Mouse (Mus musculus): ENCODE measurements around the gene Atg5. TPM values are rescaled to one million over a fixed set of nuclear protein-coding genes. Genes with fewer than 3 reads are reported as not detected.
"Not testable (repeated sequence)": the region's sequence is repeated elsewhere in the genome, so short reads cannot be mapped to it uniquely, and the experiment has no call there.

Atg5 gene
- polyA plus RNA-seq (2015; fragmentation: Nextera tagmentation; extraction: Ambion mirVana) = 44.9 and 45.7 TPM in 2 replicates

DNA sequence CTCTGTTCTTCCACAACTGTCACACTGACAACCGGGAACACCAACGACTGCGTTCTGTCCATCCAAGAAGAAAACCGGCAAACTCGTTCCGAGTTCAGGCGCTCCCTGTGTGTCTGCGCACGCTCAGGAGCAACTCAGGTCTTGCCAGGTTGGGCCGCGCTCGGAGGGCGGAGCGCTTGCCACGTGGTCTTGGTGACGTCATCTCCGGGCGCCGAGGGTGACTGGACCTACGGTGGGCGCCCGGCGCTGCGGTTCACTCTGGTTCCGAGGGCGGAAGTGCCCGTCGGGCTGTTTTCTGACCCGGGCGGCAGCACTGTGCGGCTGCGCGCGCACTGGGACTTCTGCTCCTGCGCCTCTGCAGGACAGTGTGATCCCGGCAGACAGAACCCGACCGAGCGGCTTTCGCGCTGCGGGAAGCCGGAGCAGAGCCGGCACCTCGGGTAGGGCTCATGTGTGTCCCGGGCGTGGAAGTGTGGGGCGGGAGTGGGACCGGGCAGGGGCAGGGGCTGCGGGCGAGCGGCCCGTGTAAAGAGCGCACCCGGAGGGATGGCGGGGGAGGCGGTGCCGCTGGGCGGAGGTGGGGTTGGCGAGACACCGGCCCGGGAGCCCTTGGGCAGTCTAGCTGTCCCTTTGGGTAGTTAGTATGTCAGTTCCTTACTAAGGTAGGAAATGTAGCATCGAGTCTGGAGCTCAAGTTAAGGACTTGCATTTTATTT, at the start of gene Atg5:
Atg5 (plus strand) TSS at position 214 of the 716 bp plus-strand sequence.
- peak; percentile 99 for ATAC-seq (replicated peaks)
- peaks cover 22% of the 10 kb centered on the region for H3K4me1 ChIP-seq
- H3K36me3 ChIP-seq (replicated peaks) = no peaks in the 10 kb centered on the region
- WGBS = under 1% methylated on average over 63 of the region's 63 CpGs
- peak within 1 kb of the TSS; percentile 64 for H3K4me2 ChIP-seq
- no peaks in the 10 kb centered on the region for H3K27me3 ChIP-seq (replicated peaks)
- peak within 1 kb of the TSS; percentile 90 for H3K27ac ChIP-seq
- peak within 1 kb of the TSS; percentile 87 for H3K9ac ChIP-seq
- H3K9me3 ChIP-seq = no peaks in the 10 kb centered on the region
- H3K4me3 ChIP-seq = peak within 1 kb of the TSS; percentile 93

DNA sequence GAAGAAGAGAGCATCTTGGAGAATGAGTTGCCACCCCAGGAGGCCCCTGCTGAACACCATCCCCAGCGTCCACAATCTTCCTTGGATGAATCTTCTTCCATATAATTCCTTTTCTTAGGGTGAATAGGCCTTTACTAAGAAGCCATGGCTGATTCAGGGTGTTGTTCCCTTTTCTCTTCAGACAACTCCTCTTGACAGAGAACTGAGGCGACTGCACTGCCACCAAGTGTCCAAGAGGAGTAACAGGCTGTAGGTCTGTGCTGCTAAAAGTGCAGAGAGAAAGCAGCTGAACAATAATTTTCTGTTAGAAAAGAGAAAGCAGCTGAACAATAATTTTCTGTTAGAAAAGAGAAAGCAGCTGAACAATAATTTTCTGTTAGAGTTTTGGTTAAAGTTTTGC, 49.1 kb upstream of the Atg5 start:
- H3K9me3 ChIP-seq = not testable (repeated sequence)
- 16% methylated on average over 2 of the region's 2 CpGs for WGBS

DNA sequence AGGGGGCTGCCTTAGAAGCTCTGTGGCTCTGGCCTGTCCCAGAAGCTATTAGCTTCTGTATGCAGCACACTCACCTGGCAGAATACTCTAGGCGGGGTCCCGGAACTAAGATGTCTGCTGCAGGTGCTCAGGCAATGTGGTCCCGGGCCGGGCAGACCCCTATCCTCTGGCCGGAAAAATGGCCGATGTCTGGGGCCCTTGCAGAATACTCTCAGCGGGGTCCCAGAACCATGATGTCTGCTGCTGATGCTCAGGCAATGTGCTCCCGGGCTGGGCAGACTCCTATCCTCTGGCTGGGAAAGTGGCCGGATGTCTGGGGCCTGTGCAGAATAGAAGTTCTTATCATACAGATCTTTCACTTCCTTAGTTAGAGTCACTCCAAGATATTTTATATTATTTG, 43.8 kb upstream of the Atg5 start:
- Histone ChIP-seq H3K9ac (no peak overlapping the region), H3K9me3 (no peaks in the 10 kb centered on the region), H3K36me3 (replicated peaks) (no peaks in the 10 kb centered on the region), H3K4me1 (no peaks in the 10 kb centered on the region), H3K4me3 (no peak overlapping the region), H3K27ac (no peak overlapping the region), H3K4me2 (no peak overlapping the region), H3K27me3 (replicated peaks) (no peaks in the 10 kb centered on the region)
- 95% methylated on average over 9 of the region's 9 CpGs for WGBS
- no peak for ATAC-seq (replicated peaks)

More for the DNA sequence above, 49.1 kb upstream of the Atg5 start:
- not testable (repeated sequence) for H3K36me3 ChIP-seq (replicated peaks); H3K9ac ChIP-seq; H3K4me2 ChIP-seq; H3K27ac ChIP-seq; ATAC-seq (replicated peaks); H3K4me1 ChIP-seq; H3K4me3 ChIP-seq; H3K27me3 ChIP-seq (replicated peaks)

DNA sequence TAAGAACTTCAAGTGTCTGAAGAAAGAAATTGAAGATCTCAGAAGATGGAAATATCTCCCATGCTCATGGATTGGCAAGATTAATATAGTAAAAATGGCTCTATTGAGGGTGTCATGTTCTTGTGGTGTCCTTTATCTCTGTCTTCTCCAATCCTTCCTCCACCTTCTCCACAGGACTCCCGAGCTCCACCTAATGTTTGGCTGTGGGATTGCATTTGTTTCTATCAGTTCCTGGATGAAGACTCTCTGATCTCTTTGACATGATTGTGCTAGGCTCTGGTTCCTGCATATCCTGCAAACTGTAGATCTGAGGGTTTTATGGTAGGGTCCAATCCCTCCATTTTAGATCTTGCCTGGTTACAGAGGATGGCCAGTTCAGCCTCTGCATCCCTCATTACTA, 34.8 kb upstream of the Atg5 start:
- not testable (repeated sequence) for H3K4me2 ChIP-seq; H3K27me3 ChIP-seq (replicated peaks); H3K9ac ChIP-seq; H3K36me3 ChIP-seq (replicated peaks); H3K4me3 ChIP-seq; H3K9me3 ChIP-seq; H3K4me1 ChIP-seq; H3K27ac ChIP-seq; ATAC-seq (replicated peaks)
- WGBS = 10% methylated on average over 1 of the region's 1 CpGs

DNA sequence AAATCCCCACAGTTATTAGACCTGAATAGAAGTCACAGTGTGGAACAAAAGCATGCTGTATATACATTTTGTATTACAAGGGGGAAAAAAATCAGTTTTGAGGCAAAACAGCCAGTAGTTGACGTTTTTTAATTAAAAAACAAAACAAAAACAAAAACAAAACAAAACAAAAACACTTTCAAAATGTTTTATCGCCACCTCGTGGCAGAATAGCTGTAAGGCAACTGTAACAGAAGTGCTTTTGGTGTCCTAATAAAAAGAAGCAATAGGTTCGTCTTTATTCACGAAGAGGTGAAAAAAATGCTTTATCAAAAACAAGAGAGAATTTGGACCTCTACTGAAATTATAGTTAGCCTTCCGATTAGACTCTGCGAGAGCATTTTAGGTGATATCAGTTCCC, 32.9 kb upstream of the Atg5 start:
- not testable (repeated sequence) for H3K9ac ChIP-seq; H3K27me3 ChIP-seq (replicated peaks); H3K4me2 ChIP-seq; H3K36me3 ChIP-seq (replicated peaks); H3K4me3 ChIP-seq; H3K27ac ChIP-seq; H3K4me1 ChIP-seq; H3K9me3 ChIP-seq; ATAC-seq (replicated peaks)
- 42% methylated on average over 7 of the region's 7 CpGs for WGBS

DNA sequence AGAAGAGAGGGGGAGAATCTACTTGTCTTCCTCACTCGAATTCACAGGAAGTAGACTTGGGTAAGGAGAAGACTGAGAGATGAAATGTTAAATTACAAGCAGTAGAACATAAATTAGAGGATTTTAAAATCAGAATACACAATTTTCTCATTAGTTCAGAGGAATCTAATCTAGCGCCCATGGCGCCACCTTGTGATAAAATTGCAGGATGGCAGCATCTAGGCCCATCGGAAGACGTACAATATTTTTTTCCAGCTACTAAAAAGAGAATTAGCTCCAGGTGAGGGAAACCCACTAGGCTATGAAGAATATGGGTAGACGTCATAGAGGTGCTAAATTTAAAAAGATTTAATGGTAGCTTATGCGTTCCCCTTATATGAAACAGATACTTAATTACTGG, 11.5 kb upstream of the Atg5 start:
- Histone ChIP-seq H3K36me3 (replicated peaks) (no peaks in the 10 kb centered on the region), H3K27me3 (replicated peaks) (no peaks in the 10 kb centered on the region), H3K9me3 (no peaks in the 10 kb centered on the region), H3K4me1 (no peaks in the 10 kb centered on the region), H3K27ac (no peak overlapping the region), H3K9ac (no peak overlapping the region), H3K4me3 (no peak overlapping the region), H3K4me2 (no peak overlapping the region)
- ATAC-seq (replicated peaks) = no peak
- 36% methylated on average over 7 of the region's 7 CpGs for WGBS

DNA sequence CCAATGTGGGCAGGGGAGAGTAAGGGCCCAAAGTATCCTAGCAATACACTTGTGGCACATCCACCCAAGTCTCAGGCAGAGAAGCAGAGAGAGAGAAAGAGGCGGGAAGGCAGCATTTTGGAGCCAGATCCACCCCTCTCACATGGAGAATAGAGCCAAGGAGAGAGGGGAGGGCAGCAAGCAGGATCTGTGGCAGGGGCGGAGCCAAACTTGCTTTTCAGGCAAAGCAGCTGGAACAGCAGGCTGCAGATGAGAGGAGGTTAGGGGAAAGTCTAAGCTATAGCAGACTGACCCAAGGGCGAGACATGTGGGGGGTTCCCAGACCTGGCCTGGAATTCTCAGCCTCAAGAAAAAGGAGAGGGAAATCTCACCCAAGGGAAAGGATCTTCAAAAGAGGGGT, 2.3 kb upstream of the Atg5 start:
- H3K4me3 ChIP-seq = no peak overlapping the region
- H3K36me3 ChIP-seq (replicated peaks) = no peaks in the 10 kb centered on the region
- H3K27me3 ChIP-seq (replicated peaks) = no peaks in the 10 kb centered on the region
- H3K9ac ChIP-seq = no peak overlapping the region
- H3K4me2 ChIP-seq = no peak overlapping the region
- ATAC-seq (replicated peaks) = no peak
- H3K9me3 ChIP-seq = no peaks in the 10 kb centered on the region
- WGBS = 59% methylated on average over 3 of the region's 3 CpGs
- no peak overlapping the region for H3K27ac ChIP-seq
- H3K4me1 ChIP-seq = peaks cover 22% of the 10 kb centered on the region

DNA sequence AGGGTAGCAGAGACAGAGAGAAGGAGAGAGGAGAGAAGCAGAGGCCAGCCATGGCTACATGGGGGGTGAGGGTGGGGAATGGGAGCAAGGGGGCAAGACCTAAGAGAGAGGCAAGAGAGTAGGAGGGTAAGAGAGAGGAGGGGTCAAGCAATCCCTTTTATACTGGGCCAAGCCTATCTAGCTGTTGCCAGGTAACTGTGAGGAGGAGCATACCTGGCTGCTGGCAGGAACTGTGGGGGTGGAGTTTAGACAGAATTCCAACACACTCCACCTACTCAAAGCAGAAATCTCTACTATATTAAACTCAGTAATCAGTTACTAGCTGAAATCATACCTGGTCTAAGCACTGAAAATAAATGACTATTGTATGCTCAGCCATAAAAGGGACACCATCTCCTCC, 1.6 kb upstream of the Atg5 start:
- no peak for ATAC-seq (replicated peaks)

DNA sequence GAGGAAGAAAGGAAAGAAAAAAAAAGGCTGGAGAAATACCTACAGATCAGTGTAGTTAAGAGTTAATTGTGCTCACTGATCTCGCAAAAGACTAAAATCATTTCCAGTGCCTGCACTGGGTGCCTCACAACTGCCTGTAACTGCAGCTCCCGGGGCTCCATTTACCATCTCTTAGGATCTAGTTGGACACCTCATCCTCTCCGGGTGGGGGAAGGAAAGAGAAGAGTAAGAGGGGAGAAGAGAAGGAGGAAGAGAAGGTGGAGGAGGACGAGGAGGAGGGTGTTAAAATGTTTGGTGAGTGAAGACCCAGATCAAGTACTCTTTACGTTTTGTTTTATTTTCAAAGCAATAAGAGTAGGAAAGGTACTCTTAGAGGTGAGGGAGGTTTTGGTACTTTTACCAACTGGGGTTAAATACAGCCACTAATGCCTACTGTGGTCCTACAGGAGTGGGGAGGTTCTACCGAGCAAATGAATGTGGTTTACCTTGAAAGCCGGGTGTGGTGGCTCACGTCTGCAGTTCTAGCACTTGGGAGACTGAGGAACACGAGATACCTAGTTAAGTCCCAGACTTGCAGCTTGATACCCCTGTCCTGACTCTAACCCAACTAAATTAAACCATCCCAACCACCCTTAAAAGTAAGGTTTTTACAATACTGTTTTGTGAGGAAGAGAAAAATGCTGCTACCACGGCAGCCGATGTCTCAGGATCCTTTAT, 574 bp upstream of the Atg5 start:
- ATAC-seq (replicated peaks) = peak; percentile 48
- Histone ChIP-seq H3K9me3 (no peaks in the 10 kb centered on the region), H3K27ac (0 out of 2 replicates have a peak overlapping the region, but pooled peaks have one; percentile 35), H3K4me1 (peaks cover 22% of the 10 kb centered on the region), H3K4me2 (peak overlapping the region; percentile 64), H3K27me3 (replicated peaks) (no peaks in the 10 kb centered on the region), H3K36me3 (replicated peaks) (no peaks in the 10 kb centered on the region), H3K9ac (peak overlapping the region; percentile 87), H3K4me3 (peak overlapping the region; percentile 93)
- WGBS = 14% methylated on average over 11 of the region's 11 CpGs

More for the DNA sequence above, 1.6 kb upstream of the Atg5 start:
- Histone ChIP-seq H3K27me3 (replicated peaks) (no peaks in the 10 kb centered on the region), H3K4me3 (no peak overlapping the region), H3K27ac (no peak overlapping the region), H3K4me1 (peaks cover 22% of the 10 kb centered on the region), H3K4me2 (no peak overlapping the region), H3K9ac (no peak overlapping the region), H3K9me3 (no peaks in the 10 kb centered on the region), H3K36me3 (replicated peaks) (no peaks in the 10 kb centered on the region)

DNA sequence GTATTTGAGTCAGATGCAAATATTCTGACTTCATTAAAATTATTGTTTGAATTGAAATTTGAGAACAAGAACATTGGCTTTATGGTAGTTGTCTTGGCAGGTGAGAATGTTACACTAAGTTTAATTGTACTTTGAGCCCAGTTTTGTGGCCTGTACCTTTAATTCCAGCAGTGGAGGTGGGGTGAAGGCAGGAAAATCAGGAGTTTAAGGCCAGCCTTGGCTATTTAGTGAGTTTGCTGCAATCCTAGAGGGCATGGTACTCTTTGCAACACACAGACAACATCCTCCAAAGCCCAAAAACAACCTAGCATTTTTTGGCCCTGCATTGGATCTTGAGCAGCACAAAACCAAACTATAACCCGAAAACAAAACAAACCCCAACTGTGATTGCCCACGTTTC, 1.1 kb downstream of the Atg5 start:
- Histone ChIP-seq H3K4me1 (peaks cover 22% of the 10 kb centered on the region), H3K27ac (no peak overlapping the region), H3K4me3 (peak overlapping the region; percentile 93), H3K9ac (no peak overlapping the region), H3K4me2 (peak overlapping the region; percentile 64), H3K36me3 (replicated peaks) (no peaks in the 10 kb centered on the region), H3K27me3 (replicated peaks) (no peaks in the 10 kb centered on the region), H3K9me3 (no peaks in the 10 kb centered on the region)
- ATAC-seq (replicated peaks) = no peak
- 56% methylated on average over 2 of the region's 2 CpGs for WGBS

DNA sequence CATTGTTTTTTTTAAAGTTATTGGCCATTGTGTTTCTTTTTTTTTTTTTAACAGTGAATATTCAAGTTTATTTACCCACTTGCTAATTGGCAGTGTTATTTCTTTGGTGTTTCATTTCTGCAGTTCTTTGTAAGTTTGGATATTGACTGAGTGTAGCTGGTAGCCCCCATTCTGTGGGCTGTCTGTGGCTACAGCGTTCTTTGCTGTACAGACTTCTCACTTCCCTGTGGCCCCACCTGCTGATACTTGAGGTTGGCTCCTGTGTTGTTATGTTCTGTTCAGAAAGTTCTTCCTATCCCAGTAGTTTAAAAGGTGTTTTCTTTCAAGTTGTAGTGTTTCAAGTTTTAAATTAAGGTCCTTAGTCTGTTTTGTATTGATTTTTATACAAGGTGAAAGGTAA, 14.2 kb downstream of the Atg5 start:
- H3K4me1 ChIP-seq = no peaks in the 10 kb centered on the region
- H3K9ac ChIP-seq = no peak overlapping the region
- H3K27ac ChIP-seq = no peak overlapping the region
- H3K36me3 ChIP-seq (replicated peaks) = peaks cover 7% of the 10 kb centered on the region; the same call in 1 of the 2 replicates
- H3K4me3 ChIP-seq = no peak overlapping the region
- WGBS = 86% methylated on average over 1 of the region's 1 CpGs
- H3K9me3 ChIP-seq = no peaks in the 10 kb centered on the region
- H3K27me3 ChIP-seq (replicated peaks) = no peaks in the 10 kb centered on the region
- no peak for ATAC-seq (replicated peaks)
- H3K4me2 ChIP-seq = no peak overlapping the region

DNA sequence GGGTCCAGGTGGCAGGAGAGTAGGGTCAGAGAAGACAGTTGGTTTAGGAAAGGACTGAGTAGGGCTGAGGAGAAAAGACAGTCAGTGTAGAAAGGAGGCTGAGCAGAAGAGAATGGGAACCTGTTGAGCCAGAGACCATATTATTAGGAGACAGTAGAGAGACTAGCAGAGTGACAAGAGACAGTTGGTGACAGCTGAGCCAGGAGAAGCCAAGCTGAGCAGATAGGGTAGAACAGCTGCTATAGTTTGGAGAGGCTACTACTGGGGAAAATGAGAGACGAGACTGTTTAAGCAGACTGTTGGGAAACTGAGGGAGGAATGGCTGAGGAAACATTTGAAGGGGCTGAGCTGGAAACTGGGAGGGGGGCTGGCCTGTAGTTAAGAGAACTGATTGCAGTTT, 16.9 kb downstream of the Atg5 start:
- no peak overlapping the region for H3K4me2 ChIP-seq
- H3K9ac ChIP-seq = no peak overlapping the region
- H3K4me1 ChIP-seq = no peaks in the 10 kb centered on the region
- no peaks in the 10 kb centered on the region for H3K27me3 ChIP-seq (replicated peaks)
- no peak overlapping the region for H3K4me3 ChIP-seq
- H3K27ac ChIP-seq = no peak overlapping the region
- no peak for ATAC-seq (replicated peaks)
- peaks cover 13% of the 10 kb centered on the region; the same call in 1 of the 2 replicates for H3K36me3 ChIP-seq (replicated peaks)
- WGBS = 87% methylated on average over 1 of the region's 1 CpGs
- H3K9me3 ChIP-seq = no peaks in the 10 kb centered on the region

DNA sequence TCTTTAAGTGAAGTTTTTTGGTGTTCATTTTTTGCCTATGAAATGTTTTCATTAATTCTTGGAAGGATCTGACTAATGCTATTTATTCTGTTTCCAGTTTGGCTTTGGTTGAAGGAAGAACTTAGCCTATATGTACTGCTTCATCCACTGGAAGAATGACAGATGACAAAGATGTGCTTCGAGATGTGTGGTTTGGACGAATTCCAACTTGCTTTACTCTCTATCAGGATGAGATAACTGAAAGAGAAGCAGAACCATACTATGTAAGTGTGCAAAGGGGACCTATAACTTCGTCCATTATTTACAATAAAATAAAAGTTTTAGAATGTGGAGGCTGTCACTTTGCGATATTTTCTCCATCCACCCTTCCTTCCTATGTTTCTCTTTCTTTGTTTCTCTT, 17.8 kb downstream of the Atg5 start:
- Histone ChIP-seq H3K27ac (no peak overlapping the region), H3K4me3 (no peak overlapping the region), H3K4me2 (no peak overlapping the region), H3K27me3 (replicated peaks) (no peaks in the 10 kb centered on the region), H3K4me1 (no peaks in the 10 kb centered on the region), H3K36me3 (replicated peaks) (peaks cover 17% of the 10 kb centered on the region; the same call in 1 of the 2 replicates), H3K9me3 (no peaks in the 10 kb centered on the region), H3K9ac (no peak overlapping the region)
- ATAC-seq (replicated peaks) = no peak
- WGBS = 91% methylated on average over 4 of the region's 4 CpGs
